Mouse (Mus musculus) heart, embryonic 11.5 days (tissue): ENCODE measurements around the gene Macrod2. TPM values are rescaled to one million over a fixed set of nuclear protein-coding genes. Genes with fewer than 3 reads are reported as not detected.

Experiments
- ATAC-seq: fragments of 200-750 bp; cut with Nextera tagmentation; replicated peaks from 2 replicates; pipeline ENCODE4 v1.8.0; 2017; ENCODE audit warnings: moderate library complexity; ENCODE audit not compliant: insufficient number of reproducible peaks, low FRiP score, low TSS enrichment
- H3K27ac ChIP-seq: fragments of 300-500 bp; sonication (generic); 2 replicates; pipeline ENCODE4 v1.5.1; 2014; ENCODE audit warnings: mild to moderate bottlenecking, low read depth, low read length
- H3K27me3 ChIP-seq: fragments of 300-500 bp; sonication (generic); 2 replicates; pipeline ENCODE4 v1.6.1; 2014; ENCODE audit warnings: mild to moderate bottlenecking, low read length, mixed read lengths; ENCODE audit not compliant: control insufficient read depth, insufficient read depth
- H3K36me3 ChIP-seq: fragments of 300-500 bp; sonication (generic); 2 replicates; pipeline ENCODE4 v1.6.1; 2014; ENCODE audit warnings: mild to moderate bottlenecking, low read length, moderate library complexity, mixed read lengths; ENCODE audit not compliant: control insufficient read depth, insufficient read depth
- H3K4me1 ChIP-seq: fragments of 300-500 bp; sonication (generic); 2 replicates; pipeline ENCODE4 v1.6.1; 2014; ENCODE audit warnings: low read length; ENCODE audit not compliant: control insufficient read depth, insufficient read depth
- H3K4me2 ChIP-seq: fragments of 300-500 bp; sonication (generic); 2 replicates; pipeline ENCODE4 v1.6.1; 2014; ENCODE audit warnings: mild to moderate bottlenecking, moderate library complexity
- H3K4me3 ChIP-seq: fragments of 300-500 bp; sonication (generic); 2 replicates; pipeline ENCODE4 v1.5.1; 2014; ENCODE audit warnings: low read depth, low read length
- H3K9ac ChIP-seq: fragments of 300-500 bp; sonication (generic); 2 replicates; pipeline ENCODE4 v1.6.1; 2014; ENCODE audit warnings: mild to moderate bottlenecking, low read depth, low read length, moderate library complexity
- H3K9me3 ChIP-seq: fragments of 300-500 bp; sonication (generic); replicated peaks from 2 replicates; pipeline ENCODE4 v1.6.1; 2016; ENCODE audit warnings: low read length; ENCODE audit not compliant: control insufficient read depth
- WGBS: fragments of 180-500 bp; shearing (Covaris S2); extraction: QIAGEN DNeasy Blood & Tissue Kit; methylation state at CpG from one replicate; pipeline ENCODE4 v1.1.7; 2014; ENCODE audit not compliant: insufficient replicate concordance; 5-methylcytosine and 5-hydroxymethylcytosine counted together
- polyA plus RNA-seq: library from polyadenylated mRNA; unstranded; fragments of >200 nt; fragmentation: Nextera tagmentation; extraction: Ambion mirVana; gene quantifications from 2 replicates; pipeline ENCODE4 v1.2.1, GENCODE M21; 2014

Macrod2 gene
- polyA plus RNA-seq, 1 experiment from 2014 or later = 20.5 TPM

DNA sequence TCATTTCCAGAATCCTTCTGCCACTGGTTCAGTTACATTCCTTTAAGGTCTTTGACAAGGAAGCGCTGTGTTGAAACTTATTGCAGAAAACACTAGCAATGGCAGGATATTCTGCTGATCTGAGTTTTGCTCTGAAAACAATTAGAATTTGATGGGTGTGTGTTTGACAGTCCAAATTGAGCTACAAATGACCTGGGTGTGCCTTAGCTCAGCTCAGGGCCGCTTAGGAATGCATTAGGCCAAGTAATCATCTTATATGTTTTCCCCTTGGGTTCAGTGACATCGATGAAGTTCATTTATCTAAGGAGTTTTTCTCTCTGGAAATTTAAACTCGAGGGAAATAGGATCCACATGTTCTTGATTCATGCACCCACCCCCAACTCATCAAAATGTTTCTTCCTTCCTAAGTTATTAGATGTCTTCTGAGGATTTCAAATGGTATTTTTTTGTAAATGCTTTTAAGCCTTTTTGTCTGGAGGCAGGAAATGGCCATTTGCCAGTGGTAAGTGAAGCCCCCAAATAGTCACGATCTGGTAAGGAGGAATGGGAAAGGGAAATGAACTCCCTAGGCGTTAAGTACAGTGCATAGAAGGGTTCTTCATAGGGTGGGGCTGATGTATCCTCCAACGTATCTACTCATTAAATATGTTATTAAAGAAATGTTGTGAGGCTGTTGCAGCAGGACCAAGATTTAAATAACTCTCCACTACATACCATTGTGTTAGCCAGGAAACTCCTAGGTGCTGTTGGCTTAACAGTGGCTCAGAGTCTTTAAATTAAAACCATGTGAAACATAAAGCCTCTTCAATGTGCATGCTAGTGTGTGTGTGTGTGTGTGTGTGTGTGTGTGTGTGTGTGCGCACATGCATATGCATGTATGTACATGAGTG, 1430.7 kb downstream of the Macrod2 start:
- Histone ChIP-seq H3K9me3 (no peaks in the 10 kb centered on the region), H3K27ac (no peak overlapping the region), H3K4me1 (no peaks in the 10 kb centered on the region), H3K36me3 (no peaks in the 10 kb centered on the region), H3K27me3 (no peaks in the 10 kb centered on the region), H3K4me3 (no peak overlapping the region), H3K4me2 (no peak overlapping the region), H3K9ac (no peak overlapping the region)
- no peak for ATAC-seq
- WGBS = 59% methylated on average over 8 of the region's 8 CpGs

DNA sequence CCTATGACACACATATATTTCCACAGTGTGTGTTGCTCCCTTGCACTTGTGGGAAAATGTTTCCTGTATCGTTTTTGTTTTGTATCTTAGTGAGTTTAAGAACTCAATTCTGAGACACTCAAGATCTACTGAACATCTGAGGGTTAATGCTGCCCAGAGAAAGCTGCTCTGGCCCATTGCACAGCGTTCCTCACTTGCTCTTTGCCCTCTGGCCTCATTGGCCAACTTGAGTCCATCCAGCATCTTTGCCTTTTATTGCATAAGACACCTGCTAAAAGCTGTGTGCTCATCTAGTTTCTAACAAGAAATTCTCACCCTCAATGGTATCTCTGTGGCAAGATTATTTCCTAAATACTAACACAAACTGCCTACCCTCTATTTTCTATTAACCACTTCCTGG, 1435.4 kb downstream of the Macrod2 start:
- no peak overlapping the region for H3K27ac ChIP-seq
- no peak for ATAC-seq
- 68% methylated on average over 2 of the region's 2 CpGs for WGBS

GRCm38 (mm10) chr2:141831515-141831914, 1436.4 kb downstream of the Macrod2 start:
- H3K27me3 ChIP-seq = no peaks in the 10 kb centered on the region
- H3K9ac ChIP-seq = no peak overlapping the region
- 86% methylated on average over 5 of the region's 5 CpGs for WGBS
- H3K4me2 ChIP-seq = no peak overlapping the region
- no peaks in the 10 kb centered on the region for H3K9me3 ChIP-seq
- H3K4me3 ChIP-seq = no peak overlapping the region
- H3K27ac ChIP-seq = no peak overlapping the region
- H3K4me1 ChIP-seq = no peaks in the 10 kb centered on the region
- H3K36me3 ChIP-seq = no peaks in the 10 kb centered on the region
- ATAC-seq = no peak

More for the DNA sequence above, 1435.4 kb downstream of the Macrod2 start:
- Histone ChIP-seq H3K36me3 (no peaks in the 10 kb centered on the region), H3K9ac (no peak overlapping the region), H3K4me2 (no peak overlapping the region), H3K9me3 (no peaks in the 10 kb centered on the region), H3K4me3 (no peak overlapping the region), H3K4me1 (no peaks in the 10 kb centered on the region), H3K27me3 (no peaks in the 10 kb centered on the region)

GRCm38 (mm10) chr2:141834156-141834782, 1439.2 kb downstream of the Macrod2 start:
- H3K4me2 ChIP-seq = no peak overlapping the region
- ATAC-seq = no peak
- no peaks in the 10 kb centered on the region for H3K9me3 ChIP-seq
- no peaks in the 10 kb centered on the region for H3K36me3 ChIP-seq
- H3K9ac ChIP-seq = no peak overlapping the region
- WGBS = 77% methylated on average over 4 of the region's 4 CpGs
- H3K27ac ChIP-seq = no peak overlapping the region
- H3K27me3 ChIP-seq = no peaks in the 10 kb centered on the region
- no peak overlapping the region for H3K4me3 ChIP-seq
- H3K4me1 ChIP-seq = no peaks in the 10 kb centered on the region

DNA sequence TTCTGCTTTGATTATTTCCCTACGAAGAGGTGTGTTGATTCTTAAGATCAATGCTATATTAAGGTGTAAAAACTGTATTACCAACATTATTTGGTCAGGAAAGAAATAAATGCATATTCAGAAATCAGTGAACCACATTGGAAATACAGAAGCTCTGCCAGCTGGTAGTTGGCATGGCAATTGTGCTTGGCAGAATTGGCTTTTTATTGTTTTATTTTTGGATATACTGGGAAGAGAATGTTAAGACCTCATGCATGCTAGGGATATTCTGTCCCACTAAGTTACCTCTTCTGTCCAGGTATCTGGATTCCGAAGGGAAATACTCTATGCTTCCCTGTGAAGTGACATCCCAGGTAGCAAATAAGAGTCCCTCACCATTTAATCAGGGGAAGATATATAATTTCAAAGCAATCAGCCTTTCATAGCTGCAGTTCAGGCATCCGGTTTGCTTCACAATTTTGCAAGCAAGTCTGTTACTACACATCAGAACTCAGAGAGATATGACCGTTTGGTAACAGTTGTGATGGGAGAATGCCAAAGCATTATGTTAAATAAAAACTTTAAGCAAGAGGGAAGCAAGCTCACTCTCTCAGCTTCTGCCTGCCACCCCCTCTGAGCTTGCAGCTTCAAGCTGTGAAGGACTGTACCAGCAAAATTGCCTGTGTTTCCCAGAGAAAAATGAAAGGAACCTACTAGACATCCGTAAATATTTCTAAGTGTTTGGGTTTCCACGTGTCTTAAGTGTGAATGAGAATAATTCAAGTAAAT, 1449.5 kb downstream of the Macrod2 start:
- Histone ChIP-seq H3K36me3 (no peaks in the 10 kb centered on the region), H3K4me1 (no peaks in the 10 kb centered on the region), H3K4me2 (no peak overlapping the region), H3K9ac (no peak overlapping the region), H3K9me3 (no peaks in the 10 kb centered on the region), H3K27ac (no peak overlapping the region), H3K4me3 (no peak overlapping the region), H3K27me3 (no peaks in the 10 kb centered on the region)
- 74% methylated on average over 6 of the region's 6 CpGs for WGBS
- no peak for ATAC-seq

DNA sequence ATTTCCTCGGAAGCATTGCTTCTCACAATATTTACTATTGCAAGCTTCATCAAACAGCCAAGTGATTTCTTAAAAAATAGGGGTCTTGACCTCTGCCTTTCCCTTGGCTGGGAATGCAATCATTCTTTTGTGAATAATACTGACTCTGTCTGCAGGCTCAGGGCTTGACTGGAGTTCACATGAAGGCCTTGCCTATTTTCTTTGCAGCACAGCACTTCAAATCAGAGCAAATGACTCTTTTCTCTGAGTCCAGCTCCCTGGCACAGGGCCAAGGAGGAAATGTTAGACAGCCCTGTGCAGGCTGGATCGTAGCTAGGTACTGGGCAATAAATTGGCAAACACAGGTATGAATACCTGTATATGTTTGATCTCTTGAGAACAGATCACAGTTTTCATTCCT, 1464.1 kb downstream of the Macrod2 start:
- WGBS = 67% methylated on average over 2 of the region's 2 CpGs
- H3K4me1 ChIP-seq = no peaks in the 10 kb centered on the region
- no peak overlapping the region for H3K4me3 ChIP-seq
- ATAC-seq = no peak
- no peak overlapping the region for H3K9ac ChIP-seq
- H3K36me3 ChIP-seq = no peaks in the 10 kb centered on the region
- no peak overlapping the region for H3K27ac ChIP-seq
- no peak overlapping the region for H3K4me2 ChIP-seq
- H3K9me3 ChIP-seq = no peaks in the 10 kb centered on the region
- H3K27me3 ChIP-seq = no peaks in the 10 kb centered on the region

DNA sequence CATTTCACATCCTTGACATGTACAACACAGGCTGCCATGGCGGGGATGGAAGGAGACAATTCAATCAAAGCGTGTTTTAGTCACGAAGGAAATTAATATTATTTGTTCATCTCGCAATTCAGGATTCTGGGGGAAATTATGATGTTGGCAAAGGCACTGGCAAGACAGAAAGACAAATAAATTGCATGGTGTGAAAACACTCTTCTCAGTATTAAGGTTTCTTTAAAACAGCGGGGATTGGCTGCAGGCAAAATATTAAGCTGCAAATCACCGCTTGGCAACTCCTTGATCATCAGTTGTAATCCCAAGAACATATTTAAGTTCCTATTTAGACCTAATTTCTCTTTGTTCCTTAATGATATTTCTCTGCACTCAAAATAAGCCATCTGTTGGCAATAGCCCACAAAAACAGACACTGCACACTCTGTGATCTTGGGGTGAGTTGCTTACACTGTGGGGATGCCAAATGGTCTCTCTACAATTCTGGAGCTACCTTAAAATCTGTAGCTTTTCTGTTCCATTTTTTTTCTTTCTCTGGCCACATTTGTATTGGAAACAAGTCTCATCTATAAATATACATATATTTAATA, 1466.7 kb downstream of the Macrod2 start:
- H3K27me3 ChIP-seq = no peaks in the 10 kb centered on the region
- H3K4me3 ChIP-seq = no peak overlapping the region
- no peak overlapping the region for H3K27ac ChIP-seq
- no peaks in the 10 kb centered on the region for H3K4me1 ChIP-seq
- H3K4me2 ChIP-seq = no peak overlapping the region
- no peak for ATAC-seq
- no peaks in the 10 kb centered on the region for H3K36me3 ChIP-seq
- H3K9ac ChIP-seq = no peak overlapping the region
- no peaks in the 10 kb centered on the region for H3K9me3 ChIP-seq
- 82% methylated on average over 6 of the region's 6 CpGs for WGBS

DNA sequence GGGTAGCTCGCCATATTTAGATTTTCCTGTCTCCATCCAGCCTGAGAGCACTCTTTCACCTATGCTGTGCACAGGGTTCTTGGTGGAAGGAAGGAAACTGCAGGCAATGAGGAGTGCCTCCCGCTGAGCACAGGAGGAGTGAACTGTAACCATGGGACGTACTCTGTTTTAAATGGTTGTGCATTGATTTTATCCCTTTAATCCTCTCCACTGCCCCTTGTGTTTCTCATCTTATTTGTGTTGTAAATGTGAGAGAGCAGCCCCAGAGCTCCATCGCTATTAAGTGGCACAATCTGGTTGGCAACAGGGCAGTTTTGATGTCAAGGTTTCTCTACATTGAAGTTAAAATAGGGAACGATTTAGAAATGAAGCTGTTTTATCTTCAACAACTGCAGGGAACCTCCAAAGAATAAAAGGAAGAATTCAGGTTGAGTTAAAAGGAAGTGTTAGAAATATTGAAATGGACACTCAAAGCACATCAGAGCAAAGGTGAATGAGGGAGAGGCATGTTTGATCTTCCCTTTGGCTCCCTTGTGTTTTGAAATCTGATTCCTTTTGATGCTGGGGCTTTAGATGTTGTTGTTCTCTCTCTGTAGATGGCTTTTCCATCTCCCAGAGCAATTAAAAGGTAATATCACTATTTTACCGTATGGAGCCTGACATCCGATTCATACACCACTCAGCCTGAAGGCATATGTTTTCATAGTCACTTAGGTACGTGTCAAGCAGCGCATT, 1467.6 kb downstream of the Macrod2 start:
- Histone ChIP-seq H3K9ac (no peak overlapping the region), H3K4me3 (no peak overlapping the region), H3K27ac (no peak overlapping the region), H3K27me3 (no peaks in the 10 kb centered on the region), H3K36me3 (no peaks in the 10 kb centered on the region), H3K4me2 (no peak overlapping the region), H3K9me3 (no peaks in the 10 kb centered on the region), H3K4me1 (no peaks in the 10 kb centered on the region)
- WGBS = 65% methylated on average over 9 of the region's 9 CpGs
- ATAC-seq = no peak
